Comparison of ENCODE assay signal across 7 mouse cellular contexts in genomic region chr4:133659497-133660192, GRCm38 (mm10). TPM values are rescaled to one million over a fixed set of nuclear protein-coding genes. Genes with fewer than 3 reads are reported as not detected.
DNase-seq lines count a peak whose midpoint lies in the region; ATAC-seq and TF ChIP-seq lines count a peak whose summit lies in the region.

No protein-coding gene starts in this region.

- H3K9me3 ChIP-seq in E14TG2a.4 (ENCODE audit: low read length) = no peaks in the 10 kb centered on the region
- no peaks in the 10 kb centered on the region for H3K9me3 ChIP-seq in hindbrain, embryonic 15.5 days
- no peaks in the 10 kb centered on the region for H3K9me3 ChIP-seq in liver, embryonic 11.5 days (ENCODE audit: control insufficient read depth, low read length)

- H3K27me3 ChIP-seq in E14TG2a.4 (ENCODE audit: insufficient read depth, low read length) = no peaks in the 10 kb centered on the region
- no peaks in the 10 kb centered on the region for H3K27me3 ChIP-seq in hindbrain, embryonic 15.5 days
- H3K27me3 ChIP-seq in liver, embryonic 11.5 days (replicated peaks; ENCODE audit: control insufficient read depth, insufficient read depth, low read length) = no peaks in the 10 kb centered on the region

- peaks cover 81% of the 10 kb centered on the region for H3K4me1 ChIP-seq in E14TG2a.4 (replicated peaks; ENCODE audit: low read depth, low read length)
- peaks cover 37% of the 10 kb centered on the region for H3K4me1 ChIP-seq in hindbrain, embryonic 15.5 days (replicated peaks)
- H3K4me1 ChIP-seq in liver, embryonic 11.5 days (replicated peaks; ENCODE audit: control insufficient read depth, insufficient read depth, low read length) = peaks cover 23% of the 10 kb centered on the region

- peak; percentile 73 for DNase-seq in adipocyte (ENCODE audit: low spot score)
- DNase-seq in gastrocnemius, adult 18-20 months (ENCODE audit: low spot score) = peak; percentile 51
- no peak for DNase-seq in liver, embryonic 11.5 days (ENCODE audit: low spot score)
- DNase-seq in cerebellum, adult 18-20 months = no peak

- TF ChIP-seq CTCF in E14TG2a.4 (conservative IDR thresholded peaks at IDR 0.05; ENCODE audit: low read length) = no peak

- no peak overlapping the region; the same call in 1 of the 2 replicates for H3K9ac ChIP-seq in hindbrain, embryonic 15.5 days
- peak overlapping the region; percentile 57 for H3K9ac ChIP-seq in liver, embryonic 11.5 days (ENCODE audit: low read depth, low read length)

- H3K4me3 ChIP-seq in E14TG2a.4 (replicated peaks; ENCODE audit: low read length) = peak overlapping the region; percentile 76
- no peak overlapping the region; the same call in 1 of the 2 replicates for H3K4me3 ChIP-seq in hindbrain, embryonic 15.5 days
- peak overlapping the region; percentile 36 for H3K4me3 ChIP-seq in liver, embryonic 11.5 days (ENCODE audit: low read depth, low read length)

- peaks cover 25% of the 10 kb centered on the region for H3K36me3 ChIP-seq in E14TG2a.4 (ENCODE audit: insufficient read depth, low read length)
- 0 out of 2 replicates have a peak, but pooled peaks cover 4% of the 10 kb centered on the region for H3K36me3 ChIP-seq in hindbrain, embryonic 15.5 days
- 0 out of 2 replicates have a peak, but pooled peaks cover 2% of the 10 kb centered on the region for H3K36me3 ChIP-seq in liver, embryonic 11.5 days (ENCODE audit: control insufficient read depth, insufficient read depth, low read length)

- peak overlapping the region; percentile 45 for H3K4me2 ChIP-seq in hindbrain, embryonic 15.5 days
- peak overlapping the region; percentile 62 for H3K4me2 ChIP-seq in liver, embryonic 11.5 days

- H3K27ac ChIP-seq in hindbrain, embryonic 15.5 days (replicated peaks) = peak overlapping the region; percentile 78
- peak overlapping the region; percentile 86 for H3K27ac ChIP-seq in liver, embryonic 11.5 days (ENCODE audit: low read depth, low read length)

- WGBS in hindbrain, embryonic 15.5 days = 19% methylated on average over 15 of the region's 15 CpGs
- 11% methylated on average over 15 of the region's 15 CpGs for WGBS in liver, embryonic 11.5 days

- no peak for ATAC-seq in hindbrain, embryonic 15.5 days (ENCODE audit: low FRiP score, low read depth)
- ATAC-seq in liver, embryonic 11.5 days (replicated peaks; ENCODE audit: low FRiP score) = peak; percentile 36; the same call in 1 of the 2 replicates
- ATAC-seq in monocyte, adult 5-6 weeks (replicated peaks; ENCODE audit: insufficient number of reproducible peaks, low FRiP score, low TSS enrichment, poor library complexity, severe bottlenecking) = peak; percentile 77

RNA-seq across cellular contexts. Expression of gene Zdhhc18, which starts 9.7 kb away (rescaled TPM):
- 10 to 100 TPM; 24.1 to 35.7 TPM for total RNA-seq in gastrocnemius, adult 18-20 months (2021)
- polyA plus RNA-seq in hindbrain, embryonic 15.5 days (2015; fragmentation: Nextera tagmentation; extraction: Ambion mirVana) = 12.0 and 15.8 TPM in 2 replicates
- 2.1 and 3.1 TPM in 2 replicates for polyA plus RNA-seq in liver, embryonic 11.5 days (2014; fragmentation: Nextera tagmentation; extraction: Ambion mirVana)
- total RNA-seq in monocyte, adult 5-6 weeks (2017) = 12.8 to 48.9 TPM (median 20.8 TPM) in 3 replicates

RNA-seq across cellular contexts. Expression of gene Pigv, which starts 12.8 kb away (rescaled TPM):
- 10 to 100 TPM in 1 of 2 experiments, 1 to 10 TPM in 1; 9.7 to 12.2 TPM for total RNA-seq in gastrocnemius, adult 18-20 months (2021)
- 14.2 and 14.9 TPM in 2 replicates for polyA plus RNA-seq in hindbrain, embryonic 15.5 days (2015; fragmentation: Nextera tagmentation; extraction: Ambion mirVana)
- polyA plus RNA-seq in liver, embryonic 11.5 days (2014; fragmentation: Nextera tagmentation; extraction: Ambion mirVana) = 10.7 and 15.0 TPM in 2 replicates
- 3.5 to 16.0 TPM (median 5.7 TPM) in 3 replicates for total RNA-seq in monocyte, adult 5-6 weeks (2017)

RNA-seq across cellular contexts. Expression of gene Sfn, which starts 57.7 kb away (rescaled TPM):
- total RNA-seq in gastrocnemius, adult 18-20 months (2021) = 1 to 10 TPM in 1 of 2 experiments, under 1 TPM in 1; 0.91 to 1.7 TPM
- 2.2 TPM in 2 replicates for polyA plus RNA-seq in hindbrain, embryonic 15.5 days (2015; fragmentation: Nextera tagmentation; extraction: Ambion mirVana)
- polyA plus RNA-seq in liver, embryonic 11.5 days (2014; fragmentation: Nextera tagmentation; extraction: Ambion mirVana) = 1.7 and 3.5 TPM in 2 replicates
- total RNA-seq in monocyte, adult 5-6 weeks (2017) = 6.3 to 20.1 TPM (median 7.1 TPM) in 3 replicates

Comparison
In these comparisons a context has a peak if more than half of its experiments do, and no peak if none do; other contexts are left out.
1. DNase-seq: peak in adipocyte (single experiment) and gastrocnemius, adult 18-20 months (single experiment); none in liver, embryonic 11.5 days (single experiment) and cerebellum, adult 18-20 months (0 of 2).